ENCODE assay signal across 22 mouse cellular contexts in genomic region chr4:104529905-104530646, GRCm38 (mm10).
DNase-seq lines count a peak whose midpoint lies in the region; ATAC-seq and TF ChIP-seq lines count a peak whose summit lies in the region.
"Had no signal": no experiment of that assay in that cellular context is flagged by ENCODE, and none has a peak within 500 bp of the region (broad histone marks: within the 10 kb centered on the region; RNA-seq: fewer than 3 reads in every experiment).

No protein-coding gene starts in this region.

- peak; percentile 3 for DNase-seq in kidney, adult 18-20 months
- no peak for DNase-seq in kidney, postnatal 4 days
- no peak for DNase-seq in neural tube, embryonic 10.5 days (ENCODE audit: extremely low spot score, low spot score)
- no peak for DNase-seq in liver, postnatal 0 days
- DNase-seq in gastrocnemius, postnatal 4 days (ENCODE audit: low spot score in 2 of 2): no peak
- DNase-seq in cerebellum, postnatal 25 days: no peak
- DNase-seq: adrenal gland, postnatal 10 days; cerebellum, postnatal 10 days; gastrocnemius, postnatal 36 days; heart, postnatal 10 days; right cerebral cortex, postnatal 14 days; thymus, postnatal 14 days had no signal

- H3K27me3 ChIP-seq in neural tube, embryonic 13.5 days: no peaks in the 10 kb centered on the region
- no peaks in the 10 kb centered on the region for H3K27me3 ChIP-seq in liver, postnatal 0 days (ENCODE audit: insufficient read depth, low read length)
- H3K27me3 ChIP-seq: embryonic facial prominence, embryonic 13.5 days; hindbrain, embryonic 12.5 days; limb, embryonic 13.5 days; midbrain, embryonic 12.5 days had no signal

- peak; percentile 61; the same call in 1 of the 2 replicates for ATAC-seq in neural tube, embryonic 13.5 days (ENCODE audit: low read depth)
- ATAC-seq in liver, postnatal 0 days: peak; percentile 82
- ATAC-seq: CD4-positive, CD25-positive, alpha-beta regulatory T cell, adult 4 months; forebrain, embryonic 14.5 days; Patski had no signal

- TF ChIP-seq CTCF in liver, postnatal 0 days (IDR thresholded peaks at IDR 0.05; ENCODE audit: low read depth): no peak

- H3K4me1 ChIP-seq in neural tube, embryonic 13.5 days (replicated peaks): peaks cover 6% of the 10 kb centered on the region; the same call in 1 of the 2 replicates
- H3K4me1 ChIP-seq in liver, postnatal 0 days (ENCODE audit: insufficient read depth): peaks cover 10% of the 10 kb centered on the region; the same call in 1 of the 2 replicates
- H3K4me1 ChIP-seq: embryonic facial prominence, embryonic 13.5 days; hindbrain, embryonic 12.5 days; limb, embryonic 13.5 days; midbrain, embryonic 12.5 days had no signal

- WGBS in neural tube, embryonic 13.5 days: 66% methylated on average over 4 of the region's 4 CpGs
- 43% methylated on average over 4 of the region's 4 CpGs for WGBS in liver, postnatal 0 days (ENCODE audit: insufficient replicate concordance)

- H3K36me3 ChIP-seq in neural tube, embryonic 13.5 days: no peaks in the 10 kb centered on the region
- no peaks in the 10 kb centered on the region for H3K36me3 ChIP-seq in liver, postnatal 0 days (replicated peaks; ENCODE audit: insufficient read depth, low read length)
- H3K36me3 ChIP-seq: embryonic facial prominence, embryonic 13.5 days; hindbrain, embryonic 12.5 days; limb, embryonic 13.5 days; midbrain, embryonic 12.5 days had no signal

- H3K4me2 ChIP-seq in neural tube, embryonic 13.5 days: no peak overlapping the region
- H3K4me2 ChIP-seq in liver, postnatal 0 days (ENCODE audit: low read depth, low read length): no peak overlapping the region
- H3K4me2 ChIP-seq: embryonic facial prominence, embryonic 13.5 days; heart, embryonic 11.5 days; hindbrain, embryonic 12.5 days; limb, embryonic 13.5 days; midbrain, embryonic 12.5 days had no signal

- H3K9me3 ChIP-seq in neural tube, embryonic 13.5 days: no peaks in the 10 kb centered on the region
- H3K9me3 ChIP-seq in liver, postnatal 0 days (ENCODE audit: low read length): no peaks in the 10 kb centered on the region
- H3K9me3 ChIP-seq: embryonic facial prominence, embryonic 13.5 days; hindbrain, embryonic 12.5 days; limb, embryonic 13.5 days; midbrain, embryonic 12.5 days had no signal

- H3K27ac ChIP-seq in neural tube, embryonic 13.5 days (replicated peaks): no peak overlapping the region
- peak overlapping the region; percentile 77 for H3K27ac ChIP-seq in liver, postnatal 0 days (ENCODE audit: low read depth)
- H3K27ac ChIP-seq: embryonic facial prominence, embryonic 13.5 days; hindbrain, embryonic 12.5 days; limb, embryonic 13.5 days; macrophage; midbrain, embryonic 12.5 days had no signal

- no peak overlapping the region for H3K9ac ChIP-seq in neural tube, embryonic 13.5 days
- no peak overlapping the region for H3K9ac ChIP-seq in liver, postnatal 0 days (replicated peaks)
- H3K9ac ChIP-seq: embryonic facial prominence, embryonic 13.5 days; hindbrain, embryonic 12.5 days; limb, embryonic 13.5 days; midbrain, embryonic 12.5 days had no signal

- H3K4me3 ChIP-seq in neural tube, embryonic 13.5 days: no peak overlapping the region
- H3K4me3 ChIP-seq in liver, postnatal 0 days (ENCODE audit: low read depth, low read length): no peak overlapping the region
- H3K4me3 ChIP-seq: embryonic facial prominence, embryonic 13.5 days; hindbrain, embryonic 12.5 days; limb, embryonic 13.5 days; midbrain, embryonic 12.5 days had no signal

- TF ChIP-seq EP300 in liver, postnatal 0 days (IDR thresholded peaks at IDR 0.05; ENCODE audit: low read depth): no peak
